27 mouse cellular contexts compared by ENCODE assay signal in the genomic region with DNA sequence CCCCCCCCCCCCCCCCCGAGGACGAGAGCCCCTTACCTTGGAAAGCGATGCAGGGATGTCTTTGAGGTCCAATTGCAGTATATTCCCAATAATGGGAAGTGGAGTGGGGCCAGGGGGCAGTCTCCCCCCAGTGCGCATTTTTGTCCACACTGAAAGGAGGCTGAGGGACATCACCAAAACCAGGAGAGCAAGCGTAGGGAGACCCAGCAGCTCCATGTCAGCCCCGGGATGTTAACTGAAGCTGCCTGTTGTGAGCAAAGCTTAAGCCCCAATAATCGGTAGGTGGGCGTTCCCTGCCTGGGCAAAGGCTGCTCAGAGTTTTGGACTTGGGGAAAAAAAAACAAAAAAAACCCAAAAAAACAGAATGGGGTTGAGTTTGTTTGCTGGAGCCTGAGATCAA. TPM values are rescaled to one million over a fixed set of nuclear protein-coding genes. Genes with fewer than 3 reads are reported as not detected.
A peak's percentile ranks its signal among the peaks of the same experiment; 100 is the strongest.
DNase-seq lines count a peak whose midpoint lies in the region; ATAC-seq and TF ChIP-seq lines count a peak whose summit lies in the region.
"Had no signal": no experiment of that assay in that cellular context is flagged by ENCODE, and none has a peak within 500 bp of the region (broad histone marks: within the 10 kb centered on the region; RNA-seq: fewer than 3 reads in every experiment).

A gene (minus strand): TSS at position 237 of the 400 bp plus-strand sequence.

- TF ChIP-seq POLR2A in kidney, adult 2 months (IDR thresholded peaks at IDR 0.05; ENCODE audit: low read depth, low read length), result no peak

- H3K4me1 ChIP-seq in kidney, adult 2 months (ENCODE audit: control insufficient read depth, insufficient read depth, low read length), result peaks cover 28% of the 10 kb centered on the region
- H3K4me1 ChIP-seq in liver, embryonic 15.5 days (replicated peaks), result no peaks in the 10 kb centered on the region
- no peaks in the 10 kb centered on the region for H3K4me1 ChIP-seq in liver, embryonic 11.5 days (replicated peaks; ENCODE audit: control insufficient read depth, insufficient read depth, low read length)
- H3K4me1 ChIP-seq: forebrain, embryonic 13.5 days; heart, embryonic 12.5 days; heart, embryonic 15.5 days; hindbrain, embryonic 13.5 days had no signal

- DNase-seq in adrenal gland, postnatal 10 days, result no peak
- DNase-seq in adrenal gland, postnatal 25 days, result no peak
- DNase-seq in kidney, adult 2 months, result no peak
- no peak for DNase-seq in kidney, adult 18-20 months
- DNase-seq in liver, embryonic 11.5 days (ENCODE audit: low spot score), result no peak
- DNase-seq: adrenal gland, postnatal 36 days; cerebellum, adult 18-20 months; cerebellum, adult 9-10 months; cerebellum, postnatal 14 days; gastrocnemius, postnatal 10 days; gastrocnemius, postnatal 36 days; heart, postnatal 10 days; heart, postnatal 36 days had no signal

- 83% methylated on average over 8 of the region's 8 CpGs for WGBS in kidney, adult 2 months
- WGBS in liver, embryonic 15.5 days (ENCODE audit: insufficient replicate concordance), result 52% methylated on average over 8 of the region's 8 CpGs
- 61% methylated on average over 8 of the region's 8 CpGs for WGBS in liver, embryonic 11.5 days

- no peak within 1 kb of the TSS for H3K27ac ChIP-seq in kidney, adult 2 months (ENCODE audit: insufficient read depth, low read depth, low read length)
- no peak within 1 kb of the TSS for H3K27ac ChIP-seq in liver, embryonic 15.5 days (replicated peaks)
- no peak within 1 kb of the TSS for H3K27ac ChIP-seq in liver, embryonic 11.5 days (ENCODE audit: low read depth, low read length)
- H3K27ac ChIP-seq: forebrain, embryonic 10.5 days; forebrain, embryonic 13.5 days; heart, embryonic 15.5 days; hindbrain, embryonic 10.5 days; hindbrain, embryonic 13.5 days had no signal

- ATAC-seq in liver, embryonic 15.5 days (ENCODE audit: insufficient read depth), result no peak
- no peak for ATAC-seq in liver, embryonic 11.5 days (replicated peaks; ENCODE audit: low FRiP score)
- ATAC-seq: activated CD4-positive, CD25-positive, alpha-beta regulatory T cell, adult 4 months; forebrain, embryonic 13.5 days; forebrain, embryonic 16.5 days; hindbrain, embryonic 16.5 days had no signal

- H3K27me3 ChIP-seq in kidney, adult 2 months (replicated peaks; ENCODE audit: control insufficient read depth, insufficient read depth, low read length), result no peaks in the 10 kb centered on the region
- H3K27me3 ChIP-seq in liver, embryonic 15.5 days, result no peaks in the 10 kb centered on the region
- H3K27me3 ChIP-seq in liver, embryonic 11.5 days (replicated peaks; ENCODE audit: control insufficient read depth, insufficient read depth, low read length), result no peaks in the 10 kb centered on the region
- H3K27me3 ChIP-seq: forebrain, embryonic 13.5 days; heart, embryonic 12.5 days; heart, embryonic 15.5 days; hindbrain, embryonic 13.5 days had no signal

- TF ChIP-seq CTCF in kidney, adult 2 months (conservative IDR thresholded peaks at IDR 0.05; ENCODE audit: insufficient read depth, insufficient read length, low read depth, low read length), result no peak

- no peaks in the 10 kb centered on the region for H3K9me3 ChIP-seq in liver, embryonic 15.5 days (replicated peaks)
- H3K9me3 ChIP-seq in liver, embryonic 11.5 days (ENCODE audit: control insufficient read depth, low read length), result no peaks in the 10 kb centered on the region
- H3K9me3 ChIP-seq: forebrain, embryonic 10.5 days; forebrain, embryonic 13.5 days; heart, embryonic 12.5 days; heart, embryonic 15.5 days; hindbrain, embryonic 10.5 days; hindbrain, embryonic 13.5 days had no signal

- H3K9ac ChIP-seq in liver, embryonic 15.5 days, result no peak within 1 kb of the TSS
- H3K9ac ChIP-seq in liver, embryonic 11.5 days (ENCODE audit: low read depth, low read length), result no peak within 1 kb of the TSS
- H3K9ac ChIP-seq: forebrain, embryonic 13.5 days; heart, embryonic 12.5 days; heart, embryonic 15.5 days; hindbrain, embryonic 13.5 days had no signal

- H3K36me3 ChIP-seq in kidney, adult 2 months (ENCODE audit: control insufficient read depth, insufficient read depth, low read length), result peaks cover under 1% of the 10 kb centered on the region; the same call in 1 of the 2 replicates
- H3K36me3 ChIP-seq in liver, embryonic 15.5 days (replicated peaks), result no peaks in the 10 kb centered on the region
- no peaks in the 10 kb centered on the region for H3K36me3 ChIP-seq in liver, embryonic 11.5 days (ENCODE audit: control insufficient read depth, insufficient read depth, low read length)
- H3K36me3 ChIP-seq: forebrain, embryonic 10.5 days; heart, embryonic 15.5 days; hindbrain, embryonic 10.5 days had no signal

- H3K4me3 ChIP-seq in kidney, adult 2 months (ENCODE audit: insufficient read depth, low read depth, low read length), result no peak within 1 kb of the TSS
- H3K4me3 ChIP-seq in liver, embryonic 15.5 days (replicated peaks), result 0 out of 2 replicates have a peak within 1 kb of the TSS, but pooled peaks have one; percentile 2
- no peak within 1 kb of the TSS for H3K4me3 ChIP-seq in liver, embryonic 11.5 days (ENCODE audit: low read depth, low read length)
- H3K4me3 ChIP-seq: forebrain, embryonic 10.5 days; forebrain, embryonic 13.5 days; heart, embryonic 12.5 days; heart, embryonic 15.5 days; hindbrain, embryonic 10.5 days; hindbrain, embryonic 13.5 days had no signal

- no peak within 1 kb of the TSS for H3K4me2 ChIP-seq in liver, embryonic 15.5 days
- no peak within 1 kb of the TSS for H3K4me2 ChIP-seq in liver, embryonic 11.5 days
- H3K4me2 ChIP-seq: forebrain, embryonic 13.5 days; heart, embryonic 12.5 days; heart, embryonic 15.5 days; hindbrain, embryonic 13.5 days had no signal

RNA-seq across cellular contexts. Expression of the gene that starts here (rescaled TPM):
- 10 to 100 TPM; 15.8 to 32.2 TPM for total RNA-seq in adrenal gland, postnatal 10 days (2021)
- total RNA-seq in adrenal gland, postnatal 25 days (2021), result 1.4 and 3.9 TPM in 2 replicates
- polyA plus RNA-seq in kidney, adult 2 months (2012; rRNA removed), result 39.3 and 48.7 TPM in 2 replicates
- polyA plus RNA-seq in liver, embryonic 15.5 days (2015; fragmentation: Nextera tagmentation; extraction: Ambion mirVana), result 26.7 and 31.2 TPM in 2 replicates
- polyA plus RNA-seq in liver, embryonic 11.5 days (2014; fragmentation: Nextera tagmentation; extraction: Ambion mirVana), result 4.4 and 5.1 TPM in 2 replicates
- total RNA-seq: gastrocnemius, postnatal 10 days; granulocyte monocyte progenitor cell, adult 5-6 weeks; heart, adult 8-10 months had no signal
- polyA plus RNA-seq: activated CD4-positive, CD25-positive, alpha-beta regulatory T cell, adult 4 months; embryonic facial prominence, embryonic 11.5 days; embryonic facial prominence, embryonic 14.5 days; forebrain, embryonic 10.5 days; forebrain, embryonic 13.5 days; forebrain, embryonic 16.5 days; heart, embryonic 15.5 days; hindbrain, embryonic 10.5 days; hindbrain, embryonic 13.5 days; hindbrain, embryonic 16.5 days had no signal
